Mouse (Mus musculus) left cerebral cortex, postnatal 25 days (tissue): ENCODE data around the gene Cuedc1. TPM values are rescaled to one million over a fixed set of nuclear protein-coding genes. Genes with fewer than 3 reads are reported as not detected.
A peak's percentile ranks its signal among the peaks of the same experiment; 100 is the strongest.

Source experiments
- DNase-seq, 2 experiments: peaks; one replicate each; pipeline ENCODE4 v3.0.0; 2022; ENCODE audit warnings: low spot score in 2 of 2, mixed read lengths in 1 of 2
- intact Hi-C: fragments of 180-260 bp; cut with DNase I; formaldehyde crosslinking; loops from one replicate; pipeline ENCODE4 v1.15.1; 2025
- total RNA-seq, 2 experiments: library from RNA; stranded (reverse); gene quantifications; 2 replicates each; pipeline ENCODE4 v1.2.3; 2021

Cuedc1 gene
- total RNA-seq, 2 experiments from 2014 or later = 28.7 to 29.5 TPM

- no peak for DNase-seq
- intact Hi-C loops = no loop called here
Observed at GRCm38 (mm10) chr11:88211824-88212582, 114.1 kb downstream of the Cuedc1 start.

GRCm38 (mm10) chr11:88213757-88214156, 115.9 kb downstream of the Cuedc1 start:
- intact Hi-C loops = no loop called here
- DNase-seq = no peak

- peak; percentile 57 to 71 for DNase-seq
- intact Hi-C loops = no loop called here
Observed at GRCm38 (mm10) chr11:88214881-88215831, 117.3 kb downstream of the Cuedc1 start.

GRCm38 (mm10) chr11:88216231-88216685, 118.4 kb downstream of the Cuedc1 start:
- DNase-seq = peak; percentile 65 to 74
- intact Hi-C loops = loop anchor here (1.0 kb wide), 1 partner anchor 607 kb away; no protein-coding TSS in a partner anchor

GRCm38 (mm10) chr11:88218155-88218554, 120.3 kb downstream of the Cuedc1 start:
- no peak for DNase-seq
- intact Hi-C loops = no loop called here

GRCm38 (mm10) chr11:88218586-88218985, 120.7 kb downstream of the Cuedc1 start:
- no peak for DNase-seq
- intact Hi-C loops = no loop called here

GRCm38 (mm10) chr11:88221929-88222475, 124.1 kb downstream of the Cuedc1 start:
- DNase-seq = no peak
- intact Hi-C loops = no loop called here

- DNase-seq = no peak
- intact Hi-C loops = no loop called here
Observed at GRCm38 (mm10) chr11:88227001-88227957, 129.4 kb downstream of the Cuedc1 start.

GRCm38 (mm10) chr11:88231213-88231790, 133.4 kb downstream of the Cuedc1 start:
- intact Hi-C loops = no loop called here

GRCm38 (mm10) chr11:88233528-88234427, 135.9 kb downstream of the Cuedc1 start:
- no peak for DNase-seq
- intact Hi-C loops = no loop called here

More at GRCm38 (mm10) chr11:88231213-88231790, 133.4 kb downstream of the Cuedc1 start:
- no peak for DNase-seq

GRCm38 (mm10) chr11:88234789-88235188, 136.9 kb downstream of the Cuedc1 start:
- intact Hi-C loops = no loop called here

GRCm38 (mm10) chr11:88235221-88236203, 137.7 kb downstream of the Cuedc1 start:
- peak in 1 of 2 experiments; percentile 49 for DNase-seq
- intact Hi-C loops = no loop called here

More at GRCm38 (mm10) chr11:88234789-88235188, 136.9 kb downstream of the Cuedc1 start:
- no peak for DNase-seq

- intact Hi-C loops = no loop called here
- DNase-seq = no peak
Observed at GRCm38 (mm10) chr11:88240275-88240674, 142.4 kb downstream of the Cuedc1 start.

GRCm38 (mm10) chr11:88240736-88241353, 143.0 kb downstream of the Cuedc1 start:
- intact Hi-C loops = no loop called here

GRCm38 (mm10) chr11:88241468-88242301, 143.8 kb downstream of the Cuedc1 start:
- intact Hi-C loops = no loop called here
- no peak for DNase-seq

More at GRCm38 (mm10) chr11:88240736-88241353, 143.0 kb downstream of the Cuedc1 start:
- DNase-seq = no peak
